Mouse (Mus musculus): ENCODE data around the gene Sorbs1.

DNA sequence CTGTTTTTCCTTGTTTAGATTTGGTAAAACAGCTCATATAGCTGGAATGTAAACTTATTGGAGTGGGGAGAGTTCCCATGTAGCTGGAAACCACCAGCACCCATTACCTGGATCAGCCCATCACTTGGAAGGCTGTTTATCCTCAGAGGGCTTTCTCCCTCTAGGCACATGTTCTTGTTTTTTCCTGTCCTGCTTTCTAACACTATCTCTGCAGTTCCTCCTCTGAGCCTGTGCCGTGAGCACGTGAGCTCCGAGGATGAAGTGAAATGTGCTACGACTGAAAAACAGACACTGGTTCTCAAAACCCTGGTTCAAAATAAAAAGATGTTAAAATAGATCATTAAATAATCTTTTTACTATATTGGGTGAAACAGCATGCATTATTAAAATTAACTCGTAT, 211.1 kb downstream of the Sorbs1 start:
- no peak for TF ChIP-seq CTCF (IDR thresholded peaks at IDR 0.05; ENCODE audit: extremely low read depth, insufficient read length, insufficient replicate concordance, low read depth, low read length)
- TF ChIP-seq POLR2A (IDR thresholded peaks at IDR 0.05; ENCODE audit: low read depth, low read length): no peak
